Mouse (Mus musculus) embryonic fibroblast, embryonic 13.5 days (primary cell): ENCODE measurements around the gene Lypd4.

Source experiments
- CTCF ChIP-seq: IDR thresholded peaks from 2 replicates; pipeline ENCODE4 v1.5.1; 2011; ENCODE audit warnings: mild to moderate bottlenecking, control low read depth, low read length, moderate library complexity, borderline replicate concordance; ENCODE audit not compliant: insufficient read depth
- POLR2A ChIP-seq: IDR thresholded peaks from 2 replicates; pipeline ENCODE4 v1.6.1; 2011; ENCODE audit warnings: low read depth, mild to moderate bottlenecking, control low read depth, low read length, moderate library complexity

- TF ChIP-seq CTCF (no peak), POLR2A (peak; percentile 39)
These were observed 33.1 kb upstream of the Lypd4 start, which contains the start of gene Arhgef1 for GRCm38 (mm10) chr7:24902630-24903443.
